Mouse (Mus musculus): ENCODE results near the gene Mtch2.

Mtch2 gene

GRCm38 (mm10) chr2:90904076-90904855 lies 57.3 kb downstream of the Mtch2 start, which contains the start of the genes Kbtbd4 and Ndufs3:
TSS of gene Kbtbd4 (plus strand) at chr2:90904740.
TSS of gene Ndufs3 (minus strand) at chr2:90904827.
- in situ Hi-C loops (cut with MboI, MseI), result no loop called here

DNA sequence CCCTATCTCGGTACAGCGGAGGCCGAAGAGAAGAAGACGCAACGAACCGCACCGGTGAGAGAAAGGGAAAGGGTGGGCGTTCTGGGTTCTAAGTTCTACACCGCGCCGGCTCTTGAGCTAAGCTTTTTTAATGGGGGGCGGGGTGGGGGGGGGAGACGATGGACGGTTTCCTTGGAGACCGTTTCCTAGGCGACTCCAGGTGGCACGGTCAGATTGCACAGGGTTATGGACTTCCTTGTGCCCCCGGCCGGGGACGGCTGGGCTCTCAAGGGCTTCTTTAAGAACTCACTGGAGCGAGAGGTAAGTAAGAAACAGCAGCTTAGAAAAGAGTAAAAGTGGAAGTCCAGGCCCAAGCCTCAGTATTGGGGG lies 57.9 kb downstream of the Mtch2 start:
- in situ Hi-C loops (cut with MboI, MseI), result no loop called here

DNA sequence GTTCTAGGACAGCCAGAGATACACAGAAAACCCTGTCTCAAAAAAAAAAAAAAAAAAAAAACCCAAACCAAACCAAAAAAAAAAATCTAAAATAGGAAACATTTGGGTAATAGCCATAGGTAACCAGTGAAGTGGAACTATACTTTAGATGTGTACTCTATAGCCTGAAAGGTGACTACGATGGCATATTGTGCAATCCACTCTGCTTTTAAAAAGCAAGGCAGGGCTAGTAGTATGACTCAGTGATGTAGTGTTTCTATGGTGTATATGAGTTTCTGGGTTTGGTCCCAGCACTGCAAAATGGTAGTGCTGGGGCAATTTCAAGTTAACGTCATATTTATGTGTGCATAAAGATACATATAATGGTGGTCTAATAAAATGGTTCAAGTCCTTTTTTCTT lies 59.8 kb downstream of the Mtch2 start:
- in situ Hi-C loops (cut with MboI, MseI), result no loop called here

DNA sequence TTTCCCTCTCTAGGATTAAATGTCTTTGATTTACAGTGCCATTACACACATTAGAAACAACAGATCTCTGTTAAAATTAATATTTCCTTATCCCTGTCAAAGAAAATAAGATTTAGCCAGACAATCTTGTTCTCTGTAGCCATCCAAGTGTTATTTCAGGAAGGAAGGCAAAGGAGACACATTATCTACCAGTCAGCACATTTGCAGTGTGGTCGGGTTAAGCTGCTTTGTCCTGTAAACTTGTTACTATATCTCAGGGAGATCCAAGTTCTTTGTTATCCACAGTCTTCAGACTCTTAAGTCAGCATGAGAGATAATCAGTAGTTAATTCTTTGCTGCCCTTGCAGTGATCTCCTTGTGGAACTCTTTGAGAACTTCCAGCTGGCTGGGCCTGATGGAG lies 63.9 kb downstream of the Mtch2 start:
- in situ Hi-C loops (cut with MboI, MseI), result no loop called here

- in situ Hi-C loops (cut with MboI, MseI), result no loop called here
Measured at GRCm38 (mm10) chr2:90911668-90912067, 64.7 kb downstream of the Mtch2 start.

DNA sequence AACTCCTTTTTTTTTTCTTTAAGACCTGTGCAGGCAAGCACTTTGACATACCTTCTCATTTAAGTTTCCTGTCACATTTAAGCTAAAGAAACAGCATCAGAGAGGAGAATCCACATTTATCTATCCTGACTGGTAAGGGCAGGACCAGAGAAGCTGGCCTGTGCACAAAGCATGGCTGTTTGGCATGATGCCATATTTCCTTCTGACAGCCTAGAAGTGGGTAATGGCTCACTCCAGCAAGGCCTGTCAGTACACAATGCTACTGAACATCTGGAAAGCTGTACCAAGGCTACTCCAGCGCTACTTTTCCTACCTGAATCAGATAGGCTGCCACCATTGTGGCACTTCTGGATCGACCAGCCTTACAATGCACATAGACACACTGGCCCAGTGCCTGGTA lies 66.7 kb downstream of the Mtch2 start:
- in situ Hi-C loops (cut with MboI, MseI), result no loop called here

DNA sequence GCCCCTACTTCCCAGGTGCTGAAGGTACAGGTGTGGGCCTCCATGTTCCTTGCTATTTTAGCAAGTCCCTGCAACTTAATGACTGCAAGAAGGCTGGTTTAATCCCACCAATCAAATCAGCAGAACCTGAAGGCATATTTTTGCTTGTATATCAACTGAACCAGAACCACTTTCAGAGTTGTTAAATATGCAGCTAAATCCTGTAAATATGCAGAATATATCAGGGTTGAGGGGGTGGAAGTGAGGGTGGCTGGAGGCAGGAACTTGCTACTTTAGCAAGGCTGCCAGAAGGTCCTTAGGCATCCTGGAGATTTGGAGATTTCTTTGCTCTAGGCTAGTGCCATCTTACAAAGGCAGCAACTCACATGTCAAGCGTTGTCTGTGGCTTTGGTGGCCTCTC lies 68.6 kb downstream of the Mtch2 start:
- in situ Hi-C loops (cut with MboI, MseI), result no loop called here

Data from T-helper 17 cell (primary cell).